Mouse (Mus musculus) frontal cortex, postnatal 25 days (tissue): ENCODE measurements at regions not wholly inside any gene's neighbourhood (a gene's known extent, or its start where the extent isn't known, plus 50 kb on each side); places are given as distances from the start of the nearest gene placed in this dataset.

ENCODE experiments used
- DNase-seq, 2 experiments: peaks; one replicate each; pipeline ENCODE4 v3.0.0; 2022; ENCODE audit warnings: low spot score in 2 of 2

- DNase-seq, result no peak
Measured at GRCm38 (mm10) chr7:124671117-124671516, 688.4 kb downstream of the Hs3st4 start.

- no peak for DNase-seq
Measured at GRCm38 (mm10) chr7:124676854-124677515, 694.3 kb downstream of the Hs3st4 start.

GRCm38 (mm10) chr7:124680561-124680960, 697.9 kb downstream of the Hs3st4 start:
- no peak for DNase-seq

GRCm38 (mm10) chr7:124681212-124681611, 698.5 kb downstream of the Hs3st4 start:
- DNase-seq, result peak in 1 of 2 experiments; percentile 41

GRCm38 (mm10) chr7:124681820-124682219, 699.2 kb downstream of the Hs3st4 start:
- DNase-seq, result no peak

GRCm38 (mm10) chr7:124685424-124685823, 702.8 kb downstream of the Hs3st4 start:
- DNase-seq, result no peak

GRCm38 (mm10) chr7:124704163-124704824, 721.6 kb downstream of the Hs3st4 start:
- no peak for DNase-seq

GRCm38 (mm10) chr7:124707143-124707542, 724.5 kb downstream of the Hs3st4 start:
- DNase-seq, result no peak

- peak; percentile 16 to 36 for DNase-seq
Measured at GRCm38 (mm10) chr7:124708771-124709485, 726.3 kb downstream of the Hs3st4 start.

GRCm38 (mm10) chr7:124720927-124721326, 723.5 kb upstream of the Kdm8 start:
- no peak for DNase-seq

- no peak for DNase-seq
Measured at GRCm38 (mm10) chr7:124742086-124742485, 702.4 kb upstream of the Kdm8 start.

GRCm38 (mm10) chr7:124746321-124746720, 698.2 kb upstream of the Kdm8 start:
- DNase-seq, result no peak

- peak in 1 of 2 experiments; percentile 9 for DNase-seq
Measured at GRCm38 (mm10) chr7:124748396-124748795, 696.1 kb upstream of the Kdm8 start.

GRCm38 (mm10) chr7:124759084-124759483, 685.4 kb upstream of the Kdm8 start:
- no peak for DNase-seq

GRCm38 (mm10) chr7:124777822-124778221, 666.7 kb upstream of the Kdm8 start:
- no peak for DNase-seq

GRCm38 (mm10) chr7:124782816-124783215, 661.7 kb upstream of the Kdm8 start:
- DNase-seq, result no peak

- DNase-seq, result no peak
Measured at GRCm38 (mm10) chr7:124784995-124785394, 659.5 kb upstream of the Kdm8 start.

GRCm38 (mm10) chr7:124785896-124786295, 658.6 kb upstream of the Kdm8 start:
- no peak for DNase-seq

GRCm38 (mm10) chr7:124788781-124789180, 655.7 kb upstream of the Kdm8 start:
- peak; percentile 22 to 57 for DNase-seq

- DNase-seq, result no peak
Measured at GRCm38 (mm10) chr7:124803101-124803500, 641.4 kb upstream of the Kdm8 start.

GRCm38 (mm10) chr7:124834692-124835091, 609.8 kb upstream of the Kdm8 start:
- DNase-seq, result no peak

GRCm38 (mm10) chr7:124836531-124836930, 607.9 kb upstream of the Kdm8 start:
- DNase-seq, result no peak

- peak in 1 of 2 experiments; percentile 11 for DNase-seq
Measured at GRCm38 (mm10) chr7:124855056-124855455, 589.4 kb upstream of the Kdm8 start.
